Mouse (Mus musculus): Measurements from ENCODE around the gene March1.

- TF ChIP-seq POLR2A (IDR thresholded peaks at IDR 0.05; ENCODE audit: borderline replicate concordance, extremely low read depth, insufficient read depth, insufficient read length, poor library complexity, severe bottlenecking) (no peak), CTCF (IDR thresholded peaks at IDR 0.05; ENCODE audit: borderline replicate concordance, extremely low read depth, insufficient read depth, insufficient read length) (no peak)
Observed at GRCm38 (mm10) chr8:65812971-65813370, 195.3 kb downstream of the March1 start.
